Mouse (Mus musculus) adrenal gland (tissue): ENCODE measurements around the gene Pfas.

ENCODE experiments used
- intact Hi-C: fragments of 180-260 bp; cut with DNase I; formaldehyde crosslinking; loops from one replicate; pipeline ENCODE4 v1.15.1; 2025
- long read RNA-seq, 2 experiments: library from polyadenylated mRNA; unstranded; transcript quantifications; one replicate each; pipeline ENCODE4 v2.0.0; 2020; ENCODE audit warnings: borderline replicate concordance in 1 of 2; ENCODE audit not compliant: insufficient replicate concordance in 1 of 2

Pfas gene
- long read RNA-seq, experiment 1, partial matches to known transcripts = 1 of 21 reads
- long read RNA-seq, experiment 1, other reads (novel, unspliced or antisense) = 20 of 21 reads
- long read RNA-seq, experiment 2, partial matches to known transcripts = 2 of 13 reads
- long read RNA-seq, experiment 2, other reads (novel, unspliced or antisense) = 11 of 13 reads

DNA sequence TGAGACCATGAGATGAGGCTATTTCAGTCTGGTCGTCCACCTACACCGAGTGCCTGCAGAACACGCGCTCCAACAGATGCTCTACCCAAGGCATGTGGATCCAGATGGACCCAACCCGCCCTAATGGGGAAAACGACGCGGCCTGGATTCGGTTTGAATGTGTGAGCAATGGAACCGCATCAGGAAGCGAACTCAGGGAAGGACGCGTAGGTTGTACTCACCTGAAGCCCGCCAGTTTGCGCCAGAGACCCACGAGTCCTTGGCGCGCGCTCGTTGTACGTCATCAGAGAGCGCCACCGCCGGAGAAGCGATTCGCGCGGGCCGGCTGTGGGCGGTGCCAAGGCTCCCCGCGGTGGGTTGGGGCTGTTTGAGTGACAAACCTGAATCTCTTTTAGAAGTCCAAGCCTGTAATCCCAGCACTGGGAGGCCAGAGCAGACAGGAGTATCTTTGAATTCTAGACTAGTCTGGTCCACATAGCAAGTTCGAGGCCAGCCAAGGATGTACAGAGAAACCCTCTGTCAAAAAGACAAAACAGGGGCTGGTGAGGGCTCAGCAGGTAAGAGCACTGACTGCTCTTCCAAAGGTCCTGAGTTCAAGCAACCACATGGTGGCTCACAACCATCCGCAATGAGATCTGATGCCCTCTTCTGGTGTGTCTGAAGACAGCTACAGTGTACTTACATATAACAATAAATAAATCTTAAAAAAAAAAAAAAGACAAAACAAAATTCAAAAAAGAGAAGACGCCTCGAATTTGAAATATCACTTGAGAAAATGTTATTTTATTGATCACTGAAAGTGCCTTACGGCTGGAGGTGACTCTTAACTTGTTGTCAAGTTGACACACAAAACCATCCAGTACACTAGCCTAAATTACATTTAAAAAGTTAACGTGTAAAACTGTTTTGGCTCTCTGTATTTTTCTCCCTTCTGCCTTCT lies at the start of gene Pfas:
Gene Pfas (minus strand): TSS at position 279 of the 940 bp plus-strand sequence.
- intact Hi-C loops = no loop called here

- intact Hi-C loops = no loop called here
Measured at GRCm38 (mm10) chr11:69053848-69054247, 45.6 kb upstream of the Pfas start.

- intact Hi-C loops = no loop called here
Measured at GRCm38 (mm10) chr11:69052824-69053421, 44.7 kb upstream of the Pfas start.

- intact Hi-C loops = no loop called here
Measured at GRCm38 (mm10) chr11:69051771-69052170, 43.5 kb upstream of the Pfas start.

GRCm38 (mm10) chr11:69050748-69051147 lies 42.5 kb upstream of the Pfas start:
- intact Hi-C loops = no loop called here

- intact Hi-C loops = no loop called here
Measured at GRCm38 (mm10) chr11:69048151-69048550, 39.9 kb upstream of the Pfas start.

DNA sequence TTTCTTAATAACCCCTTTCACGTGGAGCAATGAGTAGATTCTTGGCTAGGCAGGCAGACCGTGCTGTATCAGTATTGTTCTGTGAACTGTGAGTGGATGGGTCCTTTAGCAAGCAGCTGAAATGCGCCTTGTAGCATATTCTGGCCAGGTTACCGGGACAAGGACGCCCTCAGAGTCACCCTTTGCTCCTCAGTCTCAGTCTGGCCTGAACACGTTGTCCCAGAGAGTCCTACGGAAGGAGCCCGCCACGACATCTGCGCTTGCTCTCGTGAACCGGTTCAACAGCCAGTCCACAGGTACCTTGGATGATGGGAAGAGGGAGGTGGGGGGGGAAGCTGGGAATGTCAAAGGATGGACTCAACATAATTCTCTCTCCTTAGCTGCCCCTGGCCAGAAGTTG lies 39.3 kb upstream of the Pfas start:
- intact Hi-C loops = no loop called here

DNA sequence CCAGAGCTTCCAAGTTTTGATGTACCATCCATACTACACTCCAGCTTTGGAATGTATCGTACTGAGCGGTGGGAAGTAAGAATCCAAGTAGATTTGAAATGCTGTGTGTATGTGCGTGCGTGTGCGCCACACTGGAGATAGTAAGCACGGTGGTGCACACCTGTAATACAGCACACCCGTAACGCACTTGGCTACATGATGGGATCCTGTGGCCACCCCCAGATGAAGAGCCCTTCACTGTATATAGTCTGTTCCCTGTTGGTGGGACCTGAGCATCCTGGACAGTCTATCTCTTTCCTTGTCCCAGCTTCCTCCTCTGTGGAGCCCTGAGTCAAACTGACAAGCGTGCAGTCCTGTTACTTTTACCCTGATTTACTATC lies 38.1 kb upstream of the Pfas start:
- intact Hi-C loops = no loop called here

- intact Hi-C loops = no loop called here
Measured at GRCm38 (mm10) chr11:69045531-69046394, 37.5 kb upstream of the Pfas start, which contains the start of gene Aurkb. Aurkb (plus strand) TSS chr11:69045647.

DNA sequence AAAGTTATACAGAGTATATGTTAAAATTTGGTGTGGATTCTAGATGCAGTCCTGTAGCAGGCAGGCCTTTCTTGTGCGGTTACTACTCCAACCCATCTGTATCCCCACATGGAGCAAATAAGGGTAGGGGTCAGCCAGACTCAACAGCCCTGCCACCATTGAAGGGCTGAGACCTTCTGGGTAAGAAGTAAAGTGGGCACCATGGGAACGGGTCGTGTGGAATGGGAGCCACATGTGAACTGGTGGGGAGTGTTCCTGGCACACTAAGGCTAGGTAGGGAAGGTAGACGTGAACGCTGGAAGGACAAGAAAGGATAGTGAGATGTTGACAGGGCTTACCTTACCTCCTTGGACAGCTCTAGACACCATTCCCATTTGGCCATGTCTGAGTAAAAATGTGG lies 29.9 kb upstream of the Pfas start:
- intact Hi-C loops = loop anchor here (5.0 kb wide), 1 partner anchor 136 kb away; the partner anchor contains the start of gene Rpl26

- intact Hi-C loops = loop anchor here (5.0 kb wide), 1 partner anchor 135 kb away; the partner anchor contains the start of gene Rpl26
Measured at GRCm38 (mm10) chr11:69037231-69038061, 29.2 kb upstream of the Pfas start.

DNA sequence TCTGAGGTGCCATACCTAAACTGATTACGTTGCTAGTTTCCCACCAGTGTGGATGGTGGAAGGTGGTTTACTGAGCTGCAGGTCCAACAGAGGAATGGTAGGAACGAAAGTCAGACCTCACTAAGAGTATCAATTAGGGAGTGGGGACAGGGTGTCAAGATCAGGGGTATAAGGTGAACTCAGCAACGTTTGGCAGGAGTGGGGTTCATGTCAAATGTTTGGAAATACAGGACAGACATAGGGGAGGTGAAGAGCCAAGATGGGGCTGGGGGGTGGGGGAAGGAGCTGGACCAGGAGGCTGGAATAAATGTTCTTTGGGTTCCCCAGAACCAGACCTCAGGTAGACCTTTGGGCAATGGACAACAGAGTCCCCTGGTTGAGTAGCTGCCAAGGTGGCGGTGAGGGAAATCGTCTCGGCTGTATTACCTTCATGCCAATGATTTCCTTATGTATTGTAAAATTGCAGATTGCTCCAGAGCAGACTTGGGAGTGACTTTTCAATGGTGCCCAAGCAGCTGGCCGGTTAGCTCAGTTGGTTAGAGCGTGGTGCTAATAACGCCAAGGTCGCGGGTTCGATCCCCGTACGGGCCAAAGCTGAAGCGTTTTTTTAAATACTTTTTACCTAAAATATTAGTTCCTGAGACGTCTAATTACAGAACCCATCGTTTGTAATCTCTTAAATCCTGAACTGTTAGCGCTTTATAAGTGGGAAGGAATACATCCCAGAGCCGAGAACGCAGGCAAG lies 28.4 kb upstream of the Pfas start:
- intact Hi-C loops = loop anchor here (5.0 kb wide), 1 partner anchor 134 kb away; the partner anchor contains the start of gene Rpl26

- intact Hi-C loops = loop anchor here (5.0 kb wide), 1 partner anchor 134 kb away; the partner anchor contains the start of gene Rpl26
Measured at GRCm38 (mm10) chr11:69035849-69036248, 27.6 kb upstream of the Pfas start.

GRCm38 (mm10) chr11:69035411-69035810 lies 27.2 kb upstream of the Pfas start:
- intact Hi-C loops = loop anchor here (5.0 kb wide), 1 partner anchor 133 kb away; the partner anchor contains the start of gene Rpl26

DNA sequence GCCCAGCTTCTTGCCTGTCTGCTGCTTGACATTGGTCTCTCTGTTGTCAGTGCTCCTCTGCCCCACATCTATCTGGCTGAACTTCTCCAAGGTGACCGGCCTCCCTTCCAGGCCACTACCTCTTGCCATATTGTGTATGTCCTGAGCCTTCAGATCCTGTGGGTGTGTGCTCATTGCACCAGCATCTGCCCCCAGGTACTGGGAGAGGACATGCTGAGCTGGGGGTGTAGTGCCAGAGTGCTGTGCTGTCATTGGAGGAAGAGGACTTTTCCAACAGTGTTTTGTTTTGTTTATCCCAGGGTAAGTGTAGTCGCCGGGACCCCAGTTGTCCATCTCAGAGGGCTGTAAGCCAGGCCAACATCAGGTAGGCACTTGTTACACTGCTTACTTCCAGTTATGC lies 26.3 kb upstream of the Pfas start:
- intact Hi-C loops = loop anchor here (5.0 kb wide), 1 partner anchor 67 kb away; the partner anchor contains the start of gene Slc25a35

- intact Hi-C loops = loop anchor here (5.0 kb wide), 1 partner anchor 66 kb away; the partner anchor contains the start of gene Slc25a35
Measured at GRCm38 (mm10) chr11:69033552-69033951, 25.3 kb upstream of the Pfas start.

DNA sequence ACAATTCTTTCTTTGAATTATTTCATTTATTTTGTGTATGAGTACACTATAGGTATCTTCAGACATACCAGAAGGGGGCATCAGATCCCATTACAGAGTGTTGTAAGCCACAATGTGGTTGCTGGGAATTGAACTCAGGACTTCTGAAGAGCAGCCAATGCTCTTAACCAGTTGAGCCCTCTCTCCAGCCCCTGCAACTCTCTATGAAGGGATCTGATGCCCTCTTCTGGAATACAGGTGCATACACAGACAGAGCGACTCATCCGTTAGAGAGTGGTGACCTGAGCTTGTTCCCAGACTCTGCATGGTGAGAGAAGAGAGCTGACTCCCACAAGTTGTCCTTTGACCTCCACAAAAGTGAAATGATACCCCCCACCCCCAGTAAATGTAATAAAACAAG lies 20.5 kb upstream of the Pfas start:
- intact Hi-C loops = no loop called here

- intact Hi-C loops = no loop called here
Measured at GRCm38 (mm10) chr11:69026562-69026961, 18.3 kb upstream of the Pfas start.

DNA sequence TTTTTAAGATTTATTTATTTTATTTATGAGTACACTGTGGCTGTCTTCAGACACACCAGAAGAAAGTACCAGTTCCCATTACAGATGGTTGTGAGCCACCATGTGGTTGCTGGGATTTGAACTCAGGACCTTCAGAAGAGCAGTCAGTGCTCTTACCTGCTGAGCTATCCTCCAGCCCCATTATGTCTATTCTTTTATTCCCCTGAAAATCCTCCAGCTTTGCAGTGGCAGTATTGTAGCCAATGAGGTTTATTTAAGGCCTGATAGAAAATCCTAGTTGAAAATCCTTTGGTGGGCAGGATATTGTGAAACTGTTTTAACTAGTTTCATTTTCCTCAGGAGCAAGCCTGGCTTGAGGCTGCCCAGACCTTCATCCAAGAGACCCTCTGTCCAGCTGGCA lies 12.4 kb upstream of the Pfas start:
- intact Hi-C loops = no loop called here
